Mouse (Mus musculus) layer of hippocampus, postnatal 25 days (tissue): Measurements from ENCODE around the gene Baz1b. TPM values are rescaled to one million over a fixed set of nuclear protein-coding genes. Genes with fewer than 3 reads are reported as not detected.
A peak's percentile ranks its signal among the peaks of the same experiment; 100 is the strongest.
"Not testable (repeated sequence)": the region's sequence is repeated elsewhere in the genome, so short reads cannot be mapped to it uniquely, and the experiment has no call there.

Experiments
- DNase-seq, 2 experiments: peaks; one replicate each; pipeline ENCODE4 v3.0.0; 2022; ENCODE audit warnings: mixed read lengths in 2 of 2, low spot score in 1 of 2; ENCODE audit errors: extremely low spot score in 1 of 2
- total RNA-seq, 2 experiments: library from RNA; stranded (reverse); gene quantifications; 2 replicates each; pipeline ENCODE4 v1.2.3; 2021

Baz1b gene
- total RNA-seq, 2 experiments from 2014 or later: 65.5 to 72.7 TPM

DNA sequence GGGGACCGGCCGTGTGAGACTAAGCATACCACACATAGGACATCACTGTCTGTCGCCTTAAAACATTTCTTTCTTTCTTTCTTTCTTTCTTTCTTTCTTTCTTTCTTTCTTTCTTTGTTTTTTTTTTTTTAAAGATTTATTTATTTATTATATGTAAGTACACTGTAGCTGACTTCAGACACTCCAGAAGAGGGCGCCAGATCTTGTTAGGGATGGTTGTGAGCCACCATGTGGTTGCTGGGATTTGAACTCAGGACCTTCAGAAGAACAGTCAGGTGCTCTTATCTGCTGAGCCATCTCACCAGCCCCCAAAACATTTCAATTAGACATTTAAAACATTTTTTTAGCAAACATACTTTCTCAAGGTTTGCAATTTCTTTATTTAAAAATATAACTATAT is 38.8 kb downstream of the Baz1b start:
- not testable (repeated sequence) for DNase-seq

- no peak for DNase-seq
These were observed 43.1 kb downstream of the Baz1b start for GRCm38 (mm10) chr5:135230186-135230585.

DNA sequence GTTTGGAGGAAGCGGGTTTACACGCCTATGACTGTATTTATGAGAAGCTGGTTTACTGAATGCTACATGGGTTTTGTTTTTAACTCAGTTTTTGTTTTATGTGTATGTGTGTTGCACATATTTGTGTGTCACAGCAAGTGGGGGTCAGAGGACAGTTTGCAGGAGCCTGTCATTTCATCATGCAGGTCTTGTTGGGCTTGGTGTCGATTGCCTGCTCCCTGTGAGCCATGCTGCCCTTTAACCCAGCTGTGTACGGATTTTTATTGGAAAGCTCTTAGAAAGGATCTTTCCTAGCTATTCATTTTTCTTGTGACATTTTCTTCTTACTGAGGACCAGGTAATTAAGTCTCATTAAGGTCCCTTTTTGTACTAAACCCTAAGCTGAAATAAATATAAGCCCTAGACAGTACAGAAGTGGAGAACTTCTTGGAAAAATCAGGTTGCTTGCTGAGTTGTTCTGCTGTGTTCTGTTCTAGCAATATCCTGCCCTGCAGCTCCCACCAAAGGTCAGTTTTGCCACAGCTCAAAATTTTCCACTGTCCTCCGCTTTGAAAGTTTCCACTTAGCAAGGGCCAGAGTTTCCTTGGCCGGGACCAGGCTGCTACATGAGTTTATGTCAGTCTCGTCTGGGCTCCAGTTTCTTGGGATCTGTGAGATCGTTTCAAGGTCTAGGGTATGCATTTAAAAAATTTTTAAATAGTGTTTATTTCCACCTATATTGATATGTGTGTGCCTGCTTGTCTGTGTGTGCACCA is 46.3 kb downstream of the Baz1b start:
- no peak for DNase-seq

GRCm38 (mm10) chr5:135236571-135236970 is 49.5 kb downstream of the Baz1b start:
- peak; percentile 46 to 83 for DNase-seq

DNA sequence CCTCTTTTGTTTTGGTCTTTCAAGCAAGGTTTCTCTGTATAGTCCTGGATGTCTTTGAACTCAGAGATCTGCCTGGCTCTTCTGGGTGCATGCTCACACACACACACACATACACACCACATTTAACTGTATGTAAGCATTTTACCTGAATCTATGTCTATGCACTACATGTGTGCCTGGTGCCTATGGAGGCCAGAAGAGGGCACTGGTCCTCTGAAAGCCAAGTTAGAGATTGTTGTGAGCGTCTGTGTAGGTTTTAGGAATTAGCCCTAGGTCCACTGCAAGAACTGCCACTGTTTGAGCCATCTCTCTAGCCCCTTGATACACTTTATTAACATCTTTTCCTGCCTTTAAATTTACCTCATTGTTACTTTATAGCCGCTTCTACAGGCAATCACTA is 51.8 kb downstream of the Baz1b start:
- DNase-seq: no peak

DNA sequence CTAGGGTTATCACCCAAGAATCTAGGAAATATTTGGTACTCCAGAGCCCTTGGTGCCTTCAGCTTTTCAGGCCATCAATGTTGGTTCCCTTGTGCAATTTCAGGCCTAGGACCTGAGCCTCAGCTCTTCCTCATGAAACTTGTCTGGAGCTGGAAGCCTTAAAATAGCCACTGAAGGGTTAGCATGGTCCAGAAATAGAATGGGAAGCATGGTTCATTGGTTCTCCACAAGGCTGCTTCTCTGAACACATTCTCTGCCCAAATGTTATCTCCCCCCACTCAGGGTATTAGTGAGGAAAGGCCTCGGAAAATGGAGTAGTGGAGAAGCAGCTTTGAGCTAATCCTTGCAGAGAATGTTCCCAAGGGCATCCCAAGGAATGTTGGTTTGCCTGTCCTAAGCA is 54.4 kb downstream of the Baz1b start:
- DNase-seq: no peak

DNA sequence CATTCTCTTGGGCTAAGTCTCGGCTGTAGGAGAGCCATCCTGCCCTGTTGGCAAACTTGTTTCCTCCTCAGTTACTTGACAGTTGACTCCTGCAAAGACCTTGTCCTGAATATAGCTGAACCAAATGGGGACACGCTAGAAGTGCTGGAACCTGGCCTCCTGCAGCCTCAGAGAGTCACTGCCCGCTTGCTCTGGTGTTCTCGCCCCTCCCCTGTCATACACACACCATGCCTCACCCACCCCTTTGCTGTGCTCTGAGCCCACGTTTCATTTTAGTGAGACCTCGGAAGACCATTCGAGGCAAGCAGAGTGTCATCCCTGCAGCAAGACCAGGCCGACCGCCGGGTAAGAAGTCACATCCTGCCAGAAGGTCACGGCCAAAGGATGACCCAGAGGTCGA is 55.1 kb downstream of the Baz1b start:
- no peak for DNase-seq

DNA sequence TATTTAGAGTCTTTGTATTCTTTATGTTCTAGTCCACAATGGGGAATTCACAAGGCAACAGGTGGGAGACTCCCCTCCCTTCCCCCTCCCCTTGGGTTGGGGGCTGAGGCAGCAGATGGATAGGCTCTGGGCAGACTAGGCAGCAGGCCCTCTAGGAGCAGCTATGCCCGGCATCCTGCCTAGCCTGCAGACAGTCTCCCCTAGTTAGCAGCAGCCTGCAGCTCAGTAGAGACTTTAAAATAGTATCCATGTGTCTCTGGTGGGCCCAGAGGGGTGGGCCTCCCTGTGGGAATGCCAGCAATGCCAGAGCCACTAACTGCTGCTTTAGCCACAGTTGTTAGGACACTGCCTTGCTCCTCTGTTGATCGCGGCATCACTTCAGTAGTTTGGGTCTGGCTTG is 55.5 kb downstream of the Baz1b start:
- DNase-seq: no peak

DNA sequence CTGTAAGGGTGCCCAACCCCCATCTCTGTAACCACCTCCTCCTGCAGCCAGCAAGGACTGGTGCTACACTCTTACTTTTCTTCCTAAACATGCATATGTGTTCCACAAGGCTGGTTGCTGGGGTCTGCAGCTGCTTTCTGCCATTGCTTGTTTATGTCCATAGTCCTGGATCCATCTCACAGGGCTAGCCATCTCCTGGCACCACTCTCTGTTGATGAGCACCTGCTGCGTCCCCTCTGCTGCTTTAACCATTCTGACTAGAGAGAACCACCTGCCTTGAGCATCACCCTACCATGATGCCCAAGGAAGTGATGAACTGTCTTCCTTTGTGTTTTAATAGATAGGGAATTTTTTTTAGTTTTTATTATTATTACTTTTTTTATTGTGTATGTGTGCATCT is 56.1 kb downstream of the Baz1b start:
- DNase-seq: no peak

DNA sequence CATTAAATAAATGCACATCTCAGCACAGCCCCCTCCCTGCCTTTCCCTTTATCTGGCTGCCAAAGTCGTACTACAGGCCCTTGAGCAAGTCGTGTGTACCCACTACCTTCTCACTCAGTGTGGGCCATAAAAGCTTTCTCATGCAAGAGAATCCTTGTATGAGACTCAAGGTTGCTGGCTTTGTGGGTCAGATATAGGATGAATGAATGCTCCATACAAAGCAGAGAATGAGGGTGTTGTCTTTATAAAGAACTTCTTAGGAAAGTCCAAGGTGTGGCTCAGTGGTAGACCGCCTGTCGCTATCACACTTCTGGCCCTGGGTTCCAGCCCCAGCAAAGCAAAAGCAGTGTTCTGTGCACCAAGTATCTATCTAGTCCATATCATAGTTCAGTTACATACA is 59.5 kb downstream of the Baz1b start:
- DNase-seq: no peak

GRCm38 (mm10) chr5:135247337-135247736 is 60.3 kb downstream of the Baz1b start:
- DNase-seq: no peak

DNA sequence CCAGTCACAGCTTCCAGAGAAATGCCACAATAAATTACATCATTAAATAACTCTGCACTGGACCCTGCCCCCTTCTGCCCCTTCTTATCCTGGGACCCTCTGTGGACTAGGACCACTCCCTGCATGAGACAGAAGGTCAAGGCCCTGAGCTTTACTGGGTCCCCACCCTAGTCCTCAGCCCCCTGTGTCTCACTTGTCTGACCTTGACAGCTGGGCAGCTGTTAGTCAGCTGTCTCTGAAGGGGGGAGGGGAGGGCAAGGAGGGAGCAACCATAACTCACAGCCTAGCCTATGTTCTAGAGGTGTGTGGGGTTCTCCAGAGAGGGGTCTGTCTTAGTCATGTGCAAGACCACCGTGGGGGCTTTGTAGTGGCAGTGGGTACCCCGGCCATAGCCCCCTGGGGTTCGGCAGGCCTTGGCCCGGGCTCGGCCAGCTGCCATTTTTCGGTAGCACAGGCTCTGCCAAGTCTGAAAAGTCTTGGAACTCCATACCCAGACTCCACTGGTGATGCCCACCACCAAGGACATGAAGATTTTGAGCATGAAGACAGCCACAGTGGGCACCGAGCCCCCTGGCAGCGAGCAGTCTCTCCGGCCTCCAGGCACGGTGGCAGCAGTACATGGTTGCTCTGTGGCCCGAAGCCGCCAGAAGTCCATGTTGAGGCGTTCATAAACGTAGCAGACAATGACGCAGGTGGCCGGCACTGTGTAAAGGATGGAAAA is 62.1 kb downstream of the Baz1b start:
- no peak for DNase-seq

GRCm38 (mm10) chr5:135250186-135251078 is 63.4 kb downstream of the Baz1b start:
- DNase-seq: no peak

- DNase-seq: peak; percentile 75 to 77
These were observed 64.0 kb downstream of the Baz1b start, which contains the start of gene Fzd9 for GRCm38 (mm10) chr5:135251079-135251454. Gene Fzd9 (minus strand): TSS chr5:135251230.

DNA sequence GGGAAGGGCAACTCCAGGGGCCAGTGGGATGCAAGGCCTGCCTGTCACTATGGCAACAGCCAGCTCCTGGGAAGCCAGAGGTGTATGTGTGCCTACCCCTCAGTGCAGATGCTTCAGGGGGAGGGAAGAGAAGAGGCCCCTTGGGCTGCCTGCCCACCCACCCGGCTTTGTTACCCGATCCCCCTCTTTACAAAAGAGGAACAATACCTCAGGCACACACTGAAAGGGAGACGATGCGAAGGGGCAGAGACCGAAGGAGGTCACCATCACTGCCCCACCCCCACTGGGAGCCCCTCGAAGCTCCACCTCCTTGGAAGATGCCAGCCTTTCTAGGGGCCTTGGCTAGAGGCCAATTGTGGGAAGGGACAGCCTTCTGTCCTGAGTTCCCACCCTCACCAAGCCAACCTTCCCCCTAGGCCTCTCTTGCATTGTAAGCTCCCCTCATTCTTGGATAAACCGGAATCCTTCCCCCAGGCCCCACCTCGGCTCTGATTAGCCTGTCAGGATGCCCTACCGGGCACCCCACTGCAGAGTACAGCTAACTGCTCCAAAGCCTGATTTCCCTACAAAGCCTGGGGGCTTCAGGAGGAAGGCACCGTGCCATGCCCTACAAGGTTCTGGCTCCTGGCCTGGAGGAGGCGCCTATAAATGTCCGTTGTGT is 66.8 kb downstream of the Baz1b start:
- no peak for DNase-seq

DNA sequence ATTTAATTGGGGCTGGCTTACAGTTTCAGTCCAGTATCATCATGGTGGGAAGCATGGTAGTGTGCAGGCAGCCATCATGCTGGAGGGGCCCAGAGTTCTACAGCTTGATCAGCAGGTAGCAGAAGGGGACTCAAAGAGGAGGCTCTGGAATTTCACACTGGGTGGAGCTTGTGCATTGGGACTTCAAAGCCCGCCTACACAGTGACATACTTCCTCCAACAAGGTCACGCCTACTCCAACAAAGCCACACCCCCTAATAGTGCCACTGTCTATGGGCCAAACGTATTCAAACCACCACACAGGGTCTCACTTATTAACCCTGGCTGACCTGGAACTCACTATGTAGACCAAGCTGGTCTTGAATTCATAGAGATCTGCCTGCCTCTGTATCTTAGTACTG is 69.1 kb downstream of the Baz1b start:
- DNase-seq: no peak

DNA sequence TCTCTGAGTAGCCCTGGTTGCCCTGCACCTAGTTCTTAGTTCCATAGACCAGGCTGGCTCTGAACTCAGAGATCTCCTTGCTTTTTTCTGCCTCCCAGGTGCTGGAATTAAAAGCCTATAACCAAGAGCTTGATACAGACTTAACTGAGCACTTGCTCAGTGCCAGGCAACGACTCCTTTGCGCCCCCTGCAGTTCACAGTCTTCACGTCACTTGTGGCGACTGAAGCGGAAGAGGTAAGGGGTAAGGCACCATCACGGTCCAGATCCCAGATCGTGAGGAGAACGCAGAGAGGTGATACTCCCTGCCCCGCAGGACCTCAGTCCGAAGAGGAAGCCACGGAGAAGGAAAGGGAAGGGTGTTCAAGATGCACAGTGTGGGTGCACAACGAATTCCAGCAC is 70.5 kb downstream of the Baz1b start:
- DNase-seq: no peak

- no peak for DNase-seq
These were observed 71.5 kb downstream of the Baz1b start for GRCm38 (mm10) chr5:135258280-135259150.

- DNase-seq: no peak
These were observed 76.9 kb downstream of the Baz1b start for GRCm38 (mm10) chr5:135263866-135264503.
